Mouse (Mus musculus) gastrocnemius, adult 8-10 months (tissue): ENCODE measurements around the gene Mllt10. TPM values are rescaled to one million over a fixed set of nuclear protein-coding genes. Genes with fewer than 3 reads are reported as not detected.
A peak's percentile ranks its signal among the peaks of the same experiment; 100 is the strongest.

Experiments
- DNase-seq, 2 experiments: peaks; one replicate each; pipeline ENCODE4 v3.0.0; 2022; ENCODE audit warnings: low spot score in 2 of 2
- total RNA-seq, 4 experiments: library from RNA; stranded (reverse); gene quantifications; 2 replicates each; pipeline ENCODE4 v1.2.4; 2022

Gene Mllt10
- 10 to 100 TPM; 17.3 to 22.4 (median 20.5) TPM for total RNA-seq

- no peak for DNase-seq
These were observed at the start of gene Mllt10 for GRCm38 (mm10) chr2:18055016-18055928. Gene Mllt10, plus strand, starts transcription at chr2:18055237.

DNA sequence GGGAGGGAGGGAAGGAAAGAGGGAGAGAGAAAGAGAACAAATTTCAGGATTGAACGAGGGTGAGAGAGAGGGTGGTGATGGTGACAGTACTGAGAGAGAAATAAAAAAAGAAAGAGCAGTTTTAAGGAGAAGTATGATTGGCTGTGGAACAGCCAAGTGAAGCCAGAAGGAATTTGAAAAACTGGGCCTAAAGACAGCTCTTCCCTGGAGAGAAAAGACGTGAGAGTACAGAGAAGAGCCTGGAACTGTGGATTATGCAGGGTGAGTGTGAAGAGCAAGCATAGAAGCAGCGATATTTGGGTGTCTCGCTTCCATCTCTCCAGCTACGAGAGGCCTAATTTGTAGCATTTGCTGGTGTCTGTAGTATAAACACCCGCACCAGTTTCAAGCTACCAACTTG lies 43.8 kb upstream of the Mllt10 start:
- no peak for DNase-seq

- no peak for DNase-seq
These were observed 42.2 kb upstream of the Mllt10 start for GRCm38 (mm10) chr2:18012866-18013265.

GRCm38 (mm10) chr2:18015581-18015980 lies 39.5 kb upstream of the Mllt10 start:
- no peak for DNase-seq

- DNase-seq, result no peak
These were observed 38.4 kb upstream of the Mllt10 start for GRCm38 (mm10) chr2:18016639-18017038.

- no peak for DNase-seq
These were observed 37.7 kb upstream of the Mllt10 start for GRCm38 (mm10) chr2:18017321-18017720.

DNA sequence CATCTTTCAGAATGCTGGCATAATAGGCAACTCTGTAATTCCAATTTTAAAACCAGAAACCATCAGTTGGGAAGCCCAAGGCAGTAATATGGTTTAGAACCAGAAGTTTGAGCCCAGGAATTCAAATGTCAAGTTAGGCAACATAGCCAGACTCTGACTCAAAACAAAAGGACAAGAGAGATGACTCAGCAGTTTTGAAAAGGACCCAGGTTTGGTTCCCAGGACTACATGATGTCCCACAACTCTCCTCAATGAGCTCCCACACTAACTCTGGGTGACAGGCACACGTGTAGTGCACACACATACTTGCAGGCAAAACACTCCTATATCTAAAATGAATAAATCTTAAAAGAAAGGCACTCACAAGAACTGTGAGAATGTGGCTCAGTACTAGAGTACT lies 35.9 kb upstream of the Mllt10 start:
- DNase-seq, result no peak

GRCm38 (mm10) chr2:18022886-18023285 lies 32.2 kb upstream of the Mllt10 start:
- DNase-seq, result no peak

DNA sequence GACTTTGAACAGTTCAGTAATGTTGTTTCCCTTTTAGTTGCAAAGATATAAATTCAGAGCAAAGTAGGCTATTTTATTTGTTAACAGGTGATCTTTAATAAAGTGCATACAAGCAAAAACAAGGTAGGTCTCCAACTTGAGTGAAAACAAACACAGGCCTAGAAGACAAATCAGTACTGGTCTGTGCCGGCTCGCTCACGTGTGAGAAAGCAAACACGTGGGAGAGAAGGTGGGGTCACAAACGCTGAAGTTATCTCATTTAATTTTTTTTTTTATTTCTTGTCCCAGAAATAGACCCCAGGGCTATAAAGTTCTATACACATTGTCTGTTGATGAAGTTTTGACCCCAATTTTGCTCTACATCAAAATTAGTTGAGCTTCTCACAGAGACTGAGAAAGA lies 29.9 kb upstream of the Mllt10 start:
- no peak for DNase-seq

DNA sequence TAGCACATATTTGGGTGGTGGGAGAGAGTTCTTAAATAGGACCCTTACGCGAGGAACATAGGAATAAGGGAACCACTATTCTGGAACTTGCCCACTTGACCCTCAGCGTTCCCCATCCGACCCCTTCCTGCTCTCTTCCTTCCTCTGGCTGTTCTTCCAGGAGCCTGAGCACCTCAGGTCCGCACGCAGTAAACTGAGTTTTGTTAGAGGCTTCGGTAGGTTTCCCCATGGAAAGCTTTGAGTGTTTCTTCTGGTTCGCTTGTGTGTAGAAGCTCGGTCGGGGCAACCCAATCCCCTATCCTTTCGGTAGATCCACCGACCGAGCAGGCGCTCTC lies 29.3 kb upstream of the Mllt10 start:
- no peak for DNase-seq

- DNase-seq, result peak; percentile 36 to 37
These were observed 28.7 kb upstream of the Mllt10 start for GRCm38 (mm10) chr2:18026116-18026947.

DNA sequence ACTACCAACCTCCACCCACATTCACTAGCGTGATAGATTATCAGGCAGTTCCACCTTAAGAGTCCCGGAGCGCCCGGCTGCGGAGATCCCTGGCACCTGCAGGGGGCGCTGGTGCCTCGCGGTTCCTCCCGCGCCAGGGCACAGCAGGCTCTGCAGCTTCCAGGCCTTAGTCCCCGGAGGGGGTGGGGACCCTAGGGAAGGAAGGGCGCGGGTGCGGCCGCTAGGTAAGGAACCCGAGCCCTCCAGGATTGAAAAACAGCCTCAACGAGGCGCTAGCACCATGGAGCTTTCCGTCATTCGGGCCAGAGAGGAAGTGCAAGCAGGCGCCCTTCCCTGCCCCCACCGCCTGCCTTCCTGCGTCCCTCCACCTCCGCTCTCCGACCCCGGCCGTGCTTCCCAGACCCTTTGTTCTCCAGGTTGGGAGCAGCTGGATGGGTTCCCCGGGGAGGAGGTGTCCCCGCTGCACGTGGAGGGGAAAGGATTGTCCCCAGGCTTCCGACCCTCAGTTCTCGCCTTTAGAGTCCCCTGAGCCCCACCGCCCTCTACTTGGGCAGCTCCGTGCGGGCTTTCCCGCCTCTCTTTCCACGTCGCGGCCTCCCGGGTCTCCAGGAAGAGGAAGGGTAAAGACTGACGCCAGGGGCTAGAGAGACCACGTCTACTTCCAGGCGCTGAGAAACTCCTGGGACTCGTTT lies 27.4 kb upstream of the Mllt10 start:
- DNase-seq, result peak; percentile 88

DNA sequence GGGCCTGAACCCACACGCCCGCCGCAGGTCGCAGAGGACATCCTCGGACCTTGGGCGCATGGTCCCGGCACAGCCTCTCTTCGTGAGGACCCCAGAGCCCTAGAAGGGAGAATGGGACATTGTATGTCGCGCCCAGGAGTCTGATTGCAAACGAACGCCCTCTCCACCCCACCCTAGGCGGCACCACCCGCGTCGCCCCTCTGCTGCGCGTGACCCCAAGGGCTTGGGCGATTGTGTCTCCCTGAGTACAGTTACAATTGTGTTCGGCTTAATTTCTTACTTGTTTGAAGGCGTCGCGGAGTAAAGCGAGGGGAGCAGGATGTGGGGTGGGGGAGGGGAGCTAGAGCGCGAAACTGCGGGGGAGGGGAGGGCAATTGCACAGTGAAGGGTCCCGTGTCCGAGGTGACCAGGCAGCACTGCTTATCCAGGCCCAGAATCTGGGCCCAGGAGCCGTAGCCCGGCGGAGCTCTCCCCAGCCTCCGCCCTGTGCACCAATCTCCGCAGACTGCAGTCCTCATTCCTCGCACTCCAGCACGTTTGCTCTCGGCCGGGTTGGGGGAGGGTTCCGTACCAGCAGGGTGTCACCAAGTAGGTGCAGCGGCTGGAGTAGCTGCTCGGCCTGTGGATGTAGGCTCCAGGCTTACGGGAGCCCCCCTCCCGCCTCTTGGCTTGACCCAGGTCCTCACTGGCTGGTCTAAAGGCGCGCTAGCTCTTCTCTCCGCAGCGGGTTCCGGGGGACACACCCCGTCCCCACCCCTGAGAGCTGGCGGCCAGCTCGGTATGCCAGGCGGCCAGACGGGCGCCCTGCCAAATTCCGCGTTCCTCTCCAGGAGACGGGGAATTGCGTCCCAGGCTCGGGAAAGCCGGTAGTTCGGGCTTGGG lies 26.7 kb upstream of the Mllt10 start:
- DNase-seq, result peak; percentile 72 to 77

GRCm38 (mm10) chr2:18029656-18030055 lies 25.4 kb upstream of the Mllt10 start:
- no peak for DNase-seq

GRCm38 (mm10) chr2:18030581-18030980 lies 24.5 kb upstream of the Mllt10 start:
- no peak for DNase-seq

DNA sequence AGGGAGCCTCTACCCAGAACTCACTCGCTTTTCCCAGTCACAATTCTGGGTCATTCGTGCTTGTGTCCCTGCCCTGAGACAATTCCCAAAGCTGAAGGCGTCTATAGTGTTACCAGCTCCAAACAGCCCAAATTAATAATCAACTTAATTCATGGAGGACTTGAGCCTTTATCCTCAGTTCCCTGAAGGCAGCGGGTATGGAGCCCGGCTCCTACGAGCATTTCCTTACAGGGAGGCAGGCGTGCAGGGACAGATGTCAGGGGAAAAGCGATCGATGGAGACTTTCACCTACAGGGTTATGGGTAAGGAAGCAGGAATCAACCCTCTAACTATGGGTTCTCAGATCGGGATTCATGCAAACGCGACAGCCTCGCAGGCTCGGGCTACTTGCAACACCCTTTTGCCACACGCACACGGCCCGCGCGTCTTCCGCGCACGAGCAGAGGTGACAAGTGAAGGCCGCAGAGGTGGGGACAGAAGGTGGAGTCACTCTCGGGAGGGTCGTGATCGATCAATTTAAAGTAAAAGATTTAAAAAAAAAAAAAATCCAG lies 23.7 kb upstream of the Mllt10 start:
- DNase-seq, result no peak

GRCm38 (mm10) chr2:18031831-18032537 lies 23.1 kb upstream of the Mllt10 start:
- DNase-seq, result no peak

DNA sequence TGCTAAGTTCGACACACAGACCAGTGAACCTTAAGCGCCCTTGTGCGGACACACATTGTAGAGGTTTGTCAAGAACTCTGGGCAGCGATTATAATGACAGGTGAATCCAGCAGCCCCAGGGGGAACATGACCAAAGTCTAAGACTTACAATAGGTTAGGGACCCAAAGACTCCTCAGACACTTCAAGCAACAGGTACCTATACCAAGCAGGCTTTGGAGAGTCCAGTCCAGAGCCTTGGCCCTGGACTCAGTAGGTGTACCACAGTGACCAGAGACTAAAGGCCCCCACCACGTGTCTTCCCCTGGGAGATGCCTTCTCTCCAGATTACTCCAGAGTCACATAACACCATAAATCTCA lies 22.5 kb upstream of the Mllt10 start:
- no peak for DNase-seq

DNA sequence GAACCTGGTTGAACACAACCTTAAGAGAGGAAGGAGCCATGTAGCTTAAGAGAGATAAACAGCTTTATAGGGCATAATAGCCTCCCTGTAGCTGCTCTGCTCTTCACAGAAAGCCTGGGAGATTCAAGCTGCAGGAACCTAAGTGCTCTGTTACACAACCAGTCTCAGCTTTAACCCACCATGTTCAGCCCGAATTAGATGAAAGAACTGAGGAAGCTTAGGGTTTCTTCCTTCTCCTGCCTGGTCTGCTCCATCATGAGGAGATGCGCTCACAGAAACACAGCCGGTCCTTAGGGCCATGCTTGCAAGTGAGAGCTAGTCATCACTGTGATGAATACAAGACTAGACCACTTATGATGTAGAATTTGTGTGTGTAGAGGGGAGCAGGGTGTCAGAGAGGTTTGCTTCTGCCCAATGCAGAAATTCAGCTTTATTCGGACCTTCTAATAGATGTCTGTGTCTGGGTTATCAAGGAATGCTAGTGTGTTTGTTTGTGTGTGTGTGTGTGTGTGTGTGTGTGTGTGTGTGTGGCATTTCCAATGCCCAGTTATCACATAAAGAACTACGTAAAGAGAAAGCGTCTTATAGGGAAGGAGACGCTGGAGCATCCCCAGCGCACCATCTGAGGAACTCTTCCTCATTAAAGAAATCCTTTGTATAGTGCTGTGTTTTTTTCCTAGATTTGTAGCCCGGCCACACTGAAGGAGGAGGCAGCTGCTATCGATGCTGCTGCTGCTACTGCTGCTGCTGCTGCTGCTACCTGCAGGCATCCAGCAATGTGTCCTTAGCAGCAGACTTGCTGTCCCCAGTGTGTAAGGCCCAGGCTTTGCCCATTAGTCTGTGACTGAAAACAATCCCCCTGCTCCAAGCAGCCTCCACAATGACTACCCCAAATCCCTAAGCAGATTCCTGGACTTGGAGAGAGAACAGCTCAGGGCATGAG lies 21.6 kb upstream of the Mllt10 start:
- DNase-seq, result no peak
